Mouse (Mus musculus) intestine, postnatal 0 days (tissue): ENCODE measurements around the gene Rsph14. TPM values are rescaled to one million over a fixed set of nuclear protein-coding genes. Genes with fewer than 3 reads are reported as not detected.

Experiments
- ATAC-seq: fragments of 200-750 bp; cut with Nextera tagmentation; 2 replicates; pipeline ENCODE4 v1.8.0; 2017; ENCODE audit warnings: mild to moderate bottlenecking, moderate TSS enrichment, moderate library complexity
- H3K27ac ChIP-seq: fragments of 300-500 bp; sonication (generic); 2 replicates; pipeline ENCODE4 v1.5.1; 2014; ENCODE audit warnings: mild to moderate bottlenecking, low read depth, low read length, moderate library complexity
- H3K27me3 ChIP-seq: fragments of 300-500 bp; sonication (generic); replicated peaks from 2 replicates; pipeline ENCODE4 v1.6.1; 2014; ENCODE audit warnings: low read length, mixed read lengths; ENCODE audit not compliant: control insufficient read depth, insufficient read depth
- H3K36me3 ChIP-seq: fragments of 300-500 bp; sonication (generic); 2 replicates; pipeline ENCODE4 v1.6.1; 2014; ENCODE audit warnings: mild to moderate bottlenecking, moderate library complexity; ENCODE audit not compliant: control insufficient read depth, insufficient read depth
- H3K4me1 ChIP-seq: fragments of 300-500 bp; sonication (generic); replicated peaks from 2 replicates; pipeline ENCODE4 v1.6.1; 2014; ENCODE audit warnings: antibody characterized with exemption, low read length, mixed read lengths; ENCODE audit not compliant: control insufficient read depth, insufficient read depth
- H3K4me2 ChIP-seq: fragments of 300-500 bp; sonication (generic); replicated peaks from 2 replicates; pipeline ENCODE4 v1.6.1; 2014; ENCODE audit warnings: low read depth, mild to moderate bottlenecking, moderate library complexity
- H3K4me3 ChIP-seq: fragments of 300-500 bp; sonication (generic); 2 replicates; pipeline ENCODE4 v1.5.1; 2014; ENCODE audit warnings: low read depth, low read length
- H3K9ac ChIP-seq: fragments of 300-500 bp; sonication (generic); 2 replicates; pipeline ENCODE4 v1.6.1; 2014; ENCODE audit warnings: mild to moderate bottlenecking, low read depth, low read length
- H3K9me3 ChIP-seq: fragments of 300-500 bp; sonication (generic); 2 replicates; pipeline ENCODE4 v1.6.1; 2016; ENCODE audit warnings: mixed run types; ENCODE audit not compliant: control insufficient read depth
- CTCF ChIP-seq: sonication (generic); IDR thresholded peaks from 2 replicates; pipeline ENCODE4 v1.5.1; 2016; ENCODE audit warnings: low read depth, mild to moderate bottlenecking, control low read depth, antibody characterized with exemption, moderate library complexity
- WGBS: fragments of 180-500 bp; shearing (Covaris S2); extraction: QIAGEN DNeasy Blood & Tissue Kit; methylation state at CpG from one replicate; pipeline ENCODE4 v1.1.7; 2014; 5-methylcytosine and 5-hydroxymethylcytosine counted together
- polyA plus RNA-seq: library from polyadenylated mRNA; unstranded; fragments of >200 nt; fragmentation: Nextera tagmentation; extraction: Ambion mirVana; gene quantifications from 2 replicates; pipeline ENCODE4 v1.2.1, GENCODE M21; 2015

Rsph14 gene
- polyA plus RNA-seq, 1 experiment from 2014 or later = not detected

DNA sequence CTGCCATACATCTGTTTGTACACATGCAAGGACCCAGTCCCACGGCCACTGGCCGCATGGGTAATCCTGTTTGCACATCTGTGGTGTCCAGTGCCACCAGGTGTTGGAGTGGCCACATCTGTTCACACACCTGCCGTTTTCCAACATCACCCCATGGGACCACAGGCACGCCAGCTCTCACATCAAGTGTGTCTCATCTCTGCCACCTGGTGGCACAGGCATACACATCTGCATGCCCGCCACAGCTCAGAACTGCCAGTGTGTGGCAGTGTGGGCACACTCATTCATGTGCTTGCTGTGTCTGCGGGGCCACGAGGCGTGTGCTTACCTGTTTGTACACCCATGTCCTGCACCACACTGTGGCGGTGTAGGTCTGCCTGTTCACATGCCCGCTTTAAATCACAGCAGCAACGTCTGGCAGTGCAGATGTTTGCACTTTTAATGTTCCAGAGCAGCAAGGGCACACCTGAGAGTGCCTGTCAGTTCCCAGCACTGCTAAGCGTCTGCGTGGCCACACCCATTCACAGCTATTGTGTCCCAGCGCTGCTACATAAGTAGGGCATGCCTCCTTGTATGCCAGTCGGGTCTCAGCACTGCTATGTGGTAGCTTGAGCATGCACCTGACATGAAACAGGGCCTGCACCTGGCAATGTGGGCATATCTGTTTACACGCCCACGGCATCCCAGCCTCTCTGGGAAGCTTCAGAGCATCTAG, 111.4 kb downstream of the Rsph14 start:
- no peaks in the 10 kb centered on the region for H3K27me3 ChIP-seq
- no peak overlapping the region for H3K4me3 ChIP-seq
- ATAC-seq = peak; percentile 36
- H3K4me2 ChIP-seq = 0 out of 2 replicates have a peak overlapping the region, but pooled peaks have one; percentile 9
- no peaks in the 10 kb centered on the region for H3K9me3 ChIP-seq
- H3K9ac ChIP-seq = no peak overlapping the region
- H3K4me1 ChIP-seq = no peaks in the 10 kb centered on the region
- WGBS = 35% methylated on average over 17 of the region's 17 CpGs
- TF ChIP-seq CTCF = peak; percentile 96
- H3K36me3 ChIP-seq = no peaks in the 10 kb centered on the region
- H3K27ac ChIP-seq = no peak overlapping the region

DNA sequence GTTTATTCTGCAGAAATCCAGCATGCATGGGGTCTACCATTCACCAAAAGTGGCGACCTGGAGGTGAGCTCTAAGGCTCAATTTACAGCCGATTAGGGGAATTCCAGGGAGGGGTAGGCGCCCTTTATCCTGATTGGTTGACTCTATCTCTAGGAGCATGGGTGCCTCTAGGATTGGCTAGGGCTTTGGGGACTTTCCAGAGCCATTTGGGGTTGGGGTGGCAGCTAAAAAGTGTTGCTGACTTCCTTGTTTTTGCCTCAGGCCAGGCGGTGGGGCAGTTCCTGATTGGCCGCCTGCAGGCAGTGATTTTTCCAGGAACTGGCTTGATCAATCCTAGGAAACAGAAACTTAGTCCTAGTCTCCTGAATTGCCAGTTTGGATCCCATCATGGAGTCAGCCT, 113.1 kb downstream of the Rsph14 start:
- Histone ChIP-seq H3K4me2 (no peak overlapping the region), H3K4me1 (no peaks in the 10 kb centered on the region), H3K27me3 (no peaks in the 10 kb centered on the region), H3K9me3 (no peaks in the 10 kb centered on the region), H3K36me3 (no peaks in the 10 kb centered on the region), H3K9ac (no peak overlapping the region), H3K4me3 (no peak overlapping the region), H3K27ac (no peak overlapping the region)
- WGBS = 38% methylated on average over 5 of the region's 5 CpGs
- TF ChIP-seq CTCF = no peak
- no peak for ATAC-seq

DNA sequence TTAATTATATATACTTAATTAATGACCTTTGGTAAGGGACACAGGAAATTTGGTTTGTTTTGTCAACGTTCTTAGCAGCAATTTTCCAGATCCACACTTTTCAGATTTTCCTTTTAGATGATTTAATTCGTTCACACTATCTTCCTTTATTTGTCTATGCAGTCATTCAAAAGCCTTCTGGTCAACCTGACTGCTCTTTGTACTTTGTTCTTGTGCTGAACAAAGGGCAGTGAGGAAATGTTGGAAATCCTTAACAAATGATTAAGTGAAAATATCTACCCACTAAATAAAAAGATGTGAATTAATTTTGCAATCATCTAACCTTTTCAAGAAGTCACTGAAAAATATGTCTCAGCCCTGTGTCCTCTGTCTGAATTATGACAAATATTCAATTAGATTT, 124.0 kb downstream of the Rsph14 start:
- 60% methylated on average over 2 of the region's 2 CpGs for WGBS
- no peaks in the 10 kb centered on the region for H3K36me3 ChIP-seq
- H3K27ac ChIP-seq = no peak overlapping the region
- H3K27me3 ChIP-seq = no peaks in the 10 kb centered on the region
- no peak for ATAC-seq
- no peak for TF ChIP-seq CTCF
- no peaks in the 10 kb centered on the region for H3K9me3 ChIP-seq
- H3K4me3 ChIP-seq = no peak overlapping the region
- H3K4me2 ChIP-seq = no peak overlapping the region
- no peak overlapping the region for H3K9ac ChIP-seq
- no peaks in the 10 kb centered on the region for H3K4me1 ChIP-seq

Other genes starting within 250 kb of the Rsph14 start
- 1.7 and 2.4 TPM in 2 replicates for gene Gnaz, start 65.4 kb downstream of the Rsph14 start, polyA plus RNA-seq
- 1.5 TPM in 2 replicates for gene Rab36, start 4.5 kb upstream of the Rsph14 start, polyA plus RNA-seq
- 26.7 and 36.2 TPM in 2 replicates for gene Bcr, start 28.0 kb upstream of the Rsph14 start, polyA plus RNA-seq
- 13.0 and 14.2 TPM in 2 replicates for gene Specc1l, start 179.5 kb upstream of the Rsph14 start, polyA plus RNA-seq